Mouse (Mus musculus) frontal cortex, adult 2 months (tissue): ENCODE results near the gene Pla2g12a. TPM values are rescaled to one million over a fixed set of nuclear protein-coding genes. Genes with fewer than 3 reads are reported as not detected.

Source experiments
- polyA plus RNA-seq: library from polyadenylated mRNA; depleted of rRNA; stranded (reverse); fragments of >200 nt; gene quantifications from 2 replicates; pipeline ENCODE4 v1.2.3, GENCODE M21; 2012; rRNA removed

Gene Pla2g12a
- polyA plus RNA-seq, 1 experiment, result 31.4 TPM

Other genes starting within 250 kb of the Pla2g12a start
- gene Egf, start 123.3 kb upstream of the Pla2g12a start, polyA plus RNA-seq, result 6.4 and 7.7 TPM in 2 replicates
- 0.13 and 0.16 TPM in 2 replicates for gene Lrit3, start 74.6 kb upstream of the Pla2g12a start, polyA plus RNA-seq
- gene Rrh, start 56.0 kb upstream of the Pla2g12a start, polyA plus RNA-seq, result 0.66 and 0.86 TPM in 2 replicates
- gene Gar1, start 47.2 kb upstream of the Pla2g12a start, polyA plus RNA-seq, result 53.9 and 54.8 TPM in 2 replicates
- 0.06 TPM in 1 of 2 replicates, not detected in the other for gene Cfi, start 42.7 kb upstream of the Pla2g12a start, polyA plus RNA-seq
- 14.6 and 16.4 TPM in 2 replicates for gene Casp6, start 22.8 kb downstream of the Pla2g12a start, polyA plus RNA-seq
- gene Mcub, start 91.6 kb downstream of the Pla2g12a start, polyA plus RNA-seq, result 8.5 and 9.3 TPM in 2 replicates
- gene Sec24b, start 182.9 kb downstream of the Pla2g12a start, polyA plus RNA-seq, result 69.0 and 70.4 TPM in 2 replicates